Mouse (Mus musculus) ES-E14 (cell line): Measurements from ENCODE around the gene Rpl18a.

Experiments used
- HCFC1 ChIP-seq: IDR thresholded peaks from 2 replicates; pipeline ENCODE4 v1.6.1; 2012; ENCODE audit warnings: low read length, inconsistent platforms, borderline replicate concordance; ENCODE audit not compliant: insufficient read depth
- ZNF384 ChIP-seq: IDR thresholded peaks from 2 replicates; pipeline ENCODE4 v1.6.1; 2012; ENCODE audit warnings: low read depth, low read length, inconsistent platforms

DNA sequence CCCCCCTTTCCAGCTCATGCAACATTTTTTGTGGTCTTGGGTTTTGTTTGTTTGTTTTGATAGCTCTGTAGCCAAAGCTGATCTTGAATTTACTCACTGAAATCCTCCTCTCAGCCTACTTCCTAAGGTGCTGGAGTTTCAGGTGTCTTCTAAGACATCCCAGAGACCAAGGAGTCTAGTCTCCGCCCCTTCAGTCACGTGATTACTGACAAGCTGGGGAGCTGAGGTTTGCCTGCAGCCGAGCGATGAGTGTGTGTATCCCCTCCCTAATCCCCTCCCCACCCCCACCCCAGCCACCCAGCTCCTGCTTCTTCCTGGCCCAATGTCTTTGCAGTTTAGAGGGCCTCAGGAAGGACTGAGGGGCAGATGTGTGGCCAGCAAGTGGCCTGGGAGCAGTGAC lies 39.7 kb downstream of the Rpl18a start:
- TF ChIP-seq HCFC1, result no peak
- TF ChIP-seq ZNF384, result no peak
